Mouse (Mus musculus) heart, adult 9 months (tissue): ENCODE results near the gene Plac9a.
"Not testable (repeated sequence)": the region's sequence is repeated elsewhere in the genome, so short reads cannot be mapped to it uniquely, and the experiment has no call there.

ENCODE experiments used
- DNase-seq, 2 experiments: peaks; one replicate each; pipeline ENCODE4 v3.0.0; 2022; ENCODE audit warnings: low spot score in 2 of 2

Plac9a gene

GRCm38 (mm10) chr14:25865251-25865650 lies 37.6 kb downstream of the Plac9a start:
- no peak for DNase-seq

DNA sequence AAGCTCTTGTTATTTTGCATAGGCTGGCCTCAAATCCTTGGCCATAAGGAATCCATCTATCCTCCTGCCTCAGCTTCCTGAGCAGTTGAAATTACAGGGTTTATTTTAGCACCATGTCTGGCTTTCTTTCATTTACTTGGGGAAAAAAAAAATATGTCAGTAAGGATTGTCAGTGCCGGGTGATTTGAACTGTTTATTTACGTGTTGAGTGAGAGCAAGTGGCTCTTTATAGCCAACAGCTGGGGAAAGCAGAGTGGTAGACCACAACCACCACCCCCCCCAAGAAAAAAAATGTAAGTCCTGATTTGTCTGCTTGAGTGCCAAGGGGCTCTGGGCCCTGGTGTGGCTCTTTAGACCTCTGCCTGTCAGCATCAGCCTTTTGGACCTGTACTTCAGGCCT lies 39.2 kb downstream of the Plac9a start:
- no peak for DNase-seq

DNA sequence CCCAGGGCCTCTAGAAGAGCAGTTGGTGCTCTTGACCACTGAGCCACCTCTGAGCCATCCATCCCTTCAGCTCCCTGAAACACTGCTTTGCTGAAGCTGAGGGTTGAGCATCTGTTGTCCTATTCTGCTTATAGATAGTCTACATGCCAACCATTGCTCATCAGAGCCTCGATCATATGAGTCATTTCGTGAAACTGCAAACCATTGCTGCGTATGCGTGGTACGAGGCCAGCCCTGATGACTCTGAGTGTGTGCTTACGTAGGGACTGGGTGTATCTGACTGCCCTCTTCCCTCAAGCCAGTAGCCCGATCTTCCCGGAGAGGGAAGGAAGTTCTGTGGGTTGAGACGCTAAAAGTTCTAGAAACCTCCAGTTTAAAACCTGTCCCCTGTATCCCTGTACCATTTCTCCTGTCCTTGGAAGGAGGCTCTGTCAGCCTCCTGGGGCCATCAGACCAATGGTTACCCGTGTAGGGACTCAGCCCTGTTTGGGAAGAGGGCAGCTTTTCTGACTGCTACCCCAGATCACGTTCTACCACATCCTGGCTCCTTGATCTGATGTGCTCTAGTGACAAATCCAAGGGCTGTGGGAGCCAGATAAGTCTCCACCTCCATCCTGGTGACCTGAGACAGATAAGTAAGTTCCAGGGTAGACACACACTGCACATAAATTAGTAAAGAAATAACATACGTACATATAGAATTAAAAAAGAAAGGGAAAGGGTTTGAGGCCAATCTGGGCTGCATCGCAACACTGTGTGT lies 40.9 kb downstream of the Plac9a start:
- DNase-seq: no peak

DNA sequence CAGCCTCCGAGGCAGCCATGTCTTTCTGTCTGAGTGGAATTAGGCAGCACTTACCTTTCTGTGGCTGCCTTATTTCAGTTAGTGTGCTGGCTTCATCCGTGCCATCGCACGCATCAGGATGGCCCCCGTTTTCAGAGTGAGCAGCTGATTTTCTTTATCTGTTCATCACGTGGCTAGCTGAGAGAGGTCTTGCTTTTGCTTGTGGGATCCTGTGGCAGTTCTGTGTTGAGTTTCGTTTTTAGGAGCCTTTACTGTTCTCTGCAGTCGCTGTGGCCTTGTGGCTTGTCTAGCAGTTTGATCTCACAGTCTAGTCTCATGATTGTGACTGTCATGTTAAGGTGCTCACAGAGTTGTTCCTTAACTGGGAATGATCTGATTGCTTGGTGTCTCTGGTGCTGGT lies 45.0 kb downstream of the Plac9a start:
- no peak for DNase-seq

GRCm38 (mm10) chr14:25857168-25857621 lies 45.7 kb downstream of the Plac9a start:
- DNase-seq: no peak

DNA sequence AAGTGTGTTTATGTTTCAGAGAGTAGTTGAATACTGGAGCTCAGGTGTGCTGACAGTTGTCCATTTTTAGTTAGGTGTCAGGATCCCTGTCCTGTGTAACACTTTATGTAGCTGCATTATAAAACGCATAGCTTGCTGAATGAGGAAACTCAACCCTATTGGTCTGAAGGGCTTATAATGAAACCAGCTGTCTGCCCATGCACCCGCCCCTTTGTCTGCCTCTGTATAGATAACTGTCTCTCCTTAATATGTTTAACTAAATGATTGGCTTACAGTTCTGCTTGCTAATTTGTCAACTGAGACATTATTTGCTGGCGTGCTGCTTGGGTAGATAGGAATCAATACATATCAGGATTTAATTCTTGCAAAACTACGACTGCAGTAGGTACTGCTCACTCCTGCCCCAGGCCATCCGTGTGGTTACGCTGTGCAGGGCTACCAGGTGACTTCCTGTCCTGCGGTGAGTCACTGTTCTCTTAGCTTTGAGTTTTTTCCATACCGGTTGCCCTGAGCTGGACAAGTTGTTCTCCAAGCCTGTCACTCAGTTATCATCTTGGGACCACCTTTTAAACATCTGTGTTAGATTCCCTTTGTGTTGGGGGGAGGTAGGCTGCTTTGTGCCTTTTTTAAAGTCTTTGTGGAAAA lies 47.5 kb downstream of the Plac9a start:
- DNase-seq: no peak

GRCm38 (mm10) chr14:25853717-25854452 lies 49.0 kb downstream of the Plac9a start:
- peak in 1 of 2 experiments; percentile 67 for DNase-seq

GRCm38 (mm10) chr14:25853295-25853694 lies 49.6 kb downstream of the Plac9a start:
- DNase-seq: no peak

- no peak for DNase-seq
Measured at GRCm38 (mm10) chr14:25852121-25852561, 50.8 kb downstream of the Plac9a start.

GRCm38 (mm10) chr14:25851189-25851588 lies 51.7 kb downstream of the Plac9a start:
- no peak for DNase-seq

GRCm38 (mm10) chr14:25850433-25850832 lies 52.5 kb downstream of the Plac9a start:
- no peak for DNase-seq

GRCm38 (mm10) chr14:25848708-25849107 lies 54.2 kb downstream of the Plac9a start:
- DNase-seq: not testable (repeated sequence)

DNA sequence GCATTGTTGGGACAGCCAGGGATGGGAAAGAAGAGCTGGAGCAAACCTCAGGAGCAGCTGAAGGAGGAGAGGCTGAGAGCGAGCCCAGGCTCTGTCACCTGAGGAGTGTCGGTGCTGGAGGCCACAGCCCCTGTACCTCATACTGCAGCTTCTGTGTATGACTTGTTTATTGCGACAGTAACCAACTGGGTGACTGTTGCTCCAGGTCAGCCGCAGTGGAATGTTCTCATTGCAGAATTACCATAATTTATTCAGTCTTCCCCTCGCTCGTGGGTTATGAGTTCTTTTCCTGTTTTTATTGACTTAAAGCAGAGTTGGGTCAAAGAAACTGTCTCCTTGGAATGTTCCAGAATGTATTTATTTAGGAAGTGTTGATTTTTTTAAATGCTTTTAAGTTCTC lies 54.7 kb downstream of the Plac9a start:
- DNase-seq: no peak

GRCm38 (mm10) chr14:25847660-25848059 lies 55.2 kb downstream of the Plac9a start:
- DNase-seq: no peak

DNA sequence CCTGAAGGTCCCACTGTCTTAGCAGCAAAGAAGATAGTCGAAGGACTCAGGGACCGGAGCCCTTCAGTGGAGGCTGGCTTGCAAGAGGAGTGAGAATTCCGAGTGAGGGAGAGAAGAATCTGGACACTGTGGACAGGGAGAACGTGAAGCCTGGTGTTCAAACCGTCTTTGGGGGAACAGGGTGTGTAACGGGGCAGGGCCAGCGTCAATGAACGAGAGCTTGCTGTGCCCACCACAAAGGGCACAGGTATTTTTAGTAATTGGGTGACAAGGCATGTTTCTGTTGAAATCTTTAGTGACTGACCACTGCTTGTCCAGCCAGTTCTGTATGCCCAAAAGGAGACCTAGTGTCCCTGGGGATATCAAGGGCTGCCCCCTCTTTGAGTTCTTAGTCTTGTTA lies 56.4 kb downstream of the Plac9a start:
- no peak for DNase-seq

GRCm38 (mm10) chr14:25845832-25846383 lies 57.0 kb downstream of the Plac9a start:
- no peak for DNase-seq

GRCm38 (mm10) chr14:25844372-25844771 lies 58.5 kb downstream of the Plac9a start:
- DNase-seq: no peak

DNA sequence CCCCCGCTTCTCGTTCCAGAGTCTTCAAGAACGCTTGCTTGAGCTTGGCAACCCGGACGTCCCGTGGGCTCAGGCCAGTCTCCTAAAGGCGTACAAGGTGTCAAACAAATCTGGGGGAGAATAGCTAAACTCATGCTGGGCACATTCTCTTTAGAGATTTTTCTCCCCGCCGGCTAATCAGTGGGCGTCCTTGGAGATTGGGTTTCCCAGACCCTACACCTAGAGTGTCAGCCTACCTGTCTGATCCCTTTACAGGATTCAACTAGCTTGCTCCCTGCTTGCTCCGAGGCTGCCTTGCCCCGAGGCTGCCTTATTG lies 60.3 kb downstream of the Plac9a start:
- no peak for DNase-seq

DNA sequence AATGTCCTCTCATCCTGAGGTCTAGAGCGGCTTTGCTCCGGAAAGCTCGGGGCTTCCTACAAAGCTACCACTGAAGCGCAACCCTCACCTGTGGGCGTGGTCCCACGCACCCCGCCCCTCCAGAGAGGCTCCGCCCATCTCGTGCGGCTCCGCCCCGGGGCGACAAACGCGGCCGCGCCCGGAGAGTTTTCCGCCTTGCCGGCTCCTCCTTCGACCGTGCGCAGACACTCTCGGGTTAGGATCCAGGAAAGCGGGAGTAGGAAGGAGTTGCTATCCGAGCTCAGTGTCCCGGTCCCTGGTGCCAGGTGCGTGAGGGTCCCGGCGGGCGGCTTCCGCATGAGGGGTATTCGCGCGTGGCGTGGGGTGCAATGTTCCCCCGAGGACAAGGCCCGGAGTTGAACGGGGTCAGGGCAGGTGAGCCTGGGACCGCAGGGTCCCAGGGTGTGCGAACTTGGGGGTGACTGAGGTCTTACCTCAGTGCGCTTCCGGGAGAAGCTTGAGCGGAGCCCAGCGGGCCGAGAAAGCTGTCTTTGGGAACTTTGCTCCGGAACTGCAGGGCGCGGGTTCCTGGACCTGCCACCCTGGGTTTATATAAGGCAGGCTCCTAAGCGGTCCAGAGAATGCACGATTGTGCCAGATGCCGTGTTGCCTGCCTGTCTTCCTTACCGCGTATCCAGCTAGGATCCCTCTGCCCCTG lies 60.8 kb downstream of the Plac9a start, which contains the start of gene Anxa11:
TSS of gene Anxa11 (plus strand) at position 166 of the 697 bp plus-strand sequence.
- DNase-seq: peak; percentile 87 to 90

- no peak for DNase-seq
Measured at GRCm38 (mm10) chr14:25841579-25841978, 61.3 kb downstream of the Plac9a start.

GRCm38 (mm10) chr14:25840961-25841360 lies 61.9 kb downstream of the Plac9a start:
- DNase-seq: no peak

- no peak for DNase-seq
Measured at GRCm38 (mm10) chr14:25839791-25840190, 63.1 kb downstream of the Plac9a start.
